29 mouse cellular contexts compared by ENCODE assay signal in genomic region chr11:102159781-102160180, GRCm38 (mm10). TPM values are rescaled to one million over a fixed set of nuclear protein-coding genes. Genes with fewer than 3 reads are reported as not detected.
DNase-seq lines count a peak whose midpoint lies in the region; TF ChIP-seq lines count a peak whose summit lies in the region.
"Had no signal": no experiment of that assay in that cellular context is flagged by ENCODE, and none has a peak within 500 bp of the region (broad histone marks: within the 10 kb centered on the region; RNA-seq: fewer than 3 reads in every experiment).

No protein-coding gene starts in this region.

- no peaks in the 10 kb centered on the region; the same call in 1 of the 2 replicates for H3K79me2 ChIP-seq in MEL (ENCODE audit: control insufficient read depth, insufficient read depth, low read length, poor library complexity)

- H3K27me3 ChIP-seq in MEL (ENCODE audit: control insufficient read depth in 1 of 2, insufficient read depth in 2 of 2, low read length in 2 of 2), result no peaks in the 10 kb centered on the region
- H3K27me3 ChIP-seq: heart, embryonic 15.5 days; hindbrain, embryonic 15.5 days; liver, embryonic 13.5 days had no signal

- peaks cover 0 to 4% of the 10 kb centered on the region in 2 experiments; a peak in 2 of 4 replicates for H3K4me1 ChIP-seq in MEL (ENCODE audit: control insufficient read depth in 1 of 2, insufficient read depth in 2 of 2, low read length in 2 of 2)

- TF ChIP-seq RAD21 in MEL (IDR thresholded peaks at IDR 0.05; ENCODE audit: low read depth, low read length), result no peak

- no peak overlapping the region for H3K9ac ChIP-seq in MEL (ENCODE audit: control insufficient read depth, low read depth, low read length, poor library complexity, severe bottlenecking)
- H3K9ac ChIP-seq: heart, embryonic 15.5 days; hindbrain, embryonic 15.5 days; liver, embryonic 13.5 days; lung, embryonic 14.5 days had no signal

- no peak for TF ChIP-seq CTCF in MEL (IDR thresholded peaks at IDR 0.05 in 2 of 3, conservative IDR thresholded peaks at IDR 0.05 in 1 of 3; ENCODE audit: control insufficient read depth in 1 of 3, insufficient read depth in 1 of 3, low read depth in 2 of 3, low read length in 3 of 3, poor library complexity in 1 of 3, severe bottlenecking in 1 of 3)

- H3K27ac ChIP-seq in MEL (ENCODE audit: control insufficient read depth, low read depth, low read length), result no peak overlapping the region
- H3K27ac ChIP-seq: heart, embryonic 15.5 days; hindbrain, embryonic 15.5 days; liver, embryonic 13.5 days had no signal

- TF ChIP-seq POLR2A in MEL (IDR thresholded peaks at IDR 0.05; ENCODE audit: control insufficient read depth in 1 of 2, insufficient read depth in 1 of 2, low read depth in 1 of 2, low read length in 2 of 2, poor library complexity in 1 of 2), result no peak

- peak; percentile 21 for DNase-seq in gastrocnemius, adult 18-20 months (ENCODE audit: low spot score)
- no peak for DNase-seq in gastrocnemius, postnatal 10 days
- no peak for DNase-seq in MEL (ENCODE audit: low read depth, low spot score)
- peak; percentile 79 for DNase-seq in cerebellum, adult 9-10 months
- peak; percentile 73 for DNase-seq in fat pad, adult 2 months (ENCODE audit: extremely low read depth, low read depth, low spot score)
- no peak for DNase-seq in retina, embryonic 14.5 days (ENCODE audit: low spot score)
- no peak for DNase-seq in layer of hippocampus, adult 8-10 months (ENCODE audit: low spot score in 2 of 2)
- DNase-seq in right cerebral cortex, postnatal 25 days, result no peak
- DNase-seq: adrenal gland, adult 8-10 months; B cell, adult 2 months; gastrocnemius, postnatal 14 days; kidney, adult 8-10 months; kidney, postnatal 14 days; liver, embryonic 13.5 days; lung, embryonic 14.5 days; lung, postnatal 4 days; midbrain, embryonic 14.5 days had no signal

- H3K36me3 ChIP-seq in MEL (ENCODE audit: control insufficient read depth in 1 of 2, insufficient read depth in 2 of 2, low read length in 2 of 2), result peaks cover 3 to 4% of the 10 kb centered on the region in 2 experiments

- no peaks in the 10 kb centered on the region for H3K9me3 ChIP-seq in MEL (replicated peaks; ENCODE audit: insufficient read depth, low read length)
- H3K9me3 ChIP-seq: heart, embryonic 15.5 days; hindbrain, embryonic 15.5 days; liver, embryonic 13.5 days had no signal

- no peak for TF ChIP-seq EP300 in MEL (IDR thresholded peaks at IDR 0.05; ENCODE audit: low read depth in 1 of 2, low read length in 2 of 2)

- H3K4me3 ChIP-seq in MEL (ENCODE audit: control insufficient read depth in 1 of 2, insufficient read depth in 1 of 2, low read depth in 2 of 2, low read length in 2 of 2), result no peak overlapping the region
- H3K4me3 ChIP-seq: heart, embryonic 15.5 days; hindbrain, embryonic 15.5 days; liver, embryonic 13.5 days had no signal

TF ChIP-seq in MEL, 35 proteins besides CTCF, POLR2A, EP300 and RAD21:
- TF ChIP-seq MAFK (IDR thresholded peaks at IDR 0.05; ENCODE audit: borderline replicate concordance, low read depth, low read length), result no peak
- TF ChIP-seq USF1 (IDR thresholded peaks at IDR 0.05; ENCODE audit: low read depth, low read length), result no peak
- peak; percentile 46 for TF ChIP-seq POLR2AphosphoS2 (IDR thresholded peaks at IDR 0.05; ENCODE audit: low read length)

RNA-seq across cellular contexts. Expression of gene Tmem101, which starts 3.6 kb away (rescaled TPM):
- total RNA-seq in gastrocnemius, adult 18-20 months (2021), result 1 to 10 TPM; 9.3 to 9.8 TPM
- 10 to 100 TPM; 13.7 to 15.9 TPM for total RNA-seq in gastrocnemius, postnatal 10 days (2021)
- 43.9 and 45.1 TPM in 2 replicates for total RNA-seq in MEL (2012; rRNA removed)
- 10 to 100 TPM in 1 of 2 experiments, not detected in 1; 30.1 TPM for polyA plus RNA-seq in MEL (2012; ENCODE audit: insufficient read depth in 1 of 2, insufficient read length in 2 of 2, low read depth in 1 of 2, low replicate concordance in 2 of 2, missing spikeins in 1 of 2)
- 10 to 100 TPM; 22.6 to 27.3 (median 25.1) TPM for total RNA-seq in layer of hippocampus, adult 8-10 months (2022)

RNA-seq across cellular contexts. Expression of gene Nags, which starts 14.5 kb away (rescaled TPM):
- total RNA-seq in gastrocnemius, adult 18-20 months (2021), result not detected
- total RNA-seq in gastrocnemius, postnatal 10 days (2021), result not detected
- total RNA-seq in MEL (2012; rRNA removed), result 5.4 and 6.6 TPM in 2 replicates
- 1 to 10 TPM in 1 of 2 experiments, not detected in 1; 9.7 TPM for polyA plus RNA-seq in MEL (2012; ENCODE audit: insufficient read depth in 1 of 2, insufficient read length in 2 of 2, low read depth in 1 of 2, low replicate concordance in 2 of 2, missing spikeins in 1 of 2)
- total RNA-seq in layer of hippocampus, adult 8-10 months (2022), result under 1 TPM in 1 of 4 experiments, not detected in 3; 0.29 TPM
- total RNA-seq: gastrocnemius, postnatal 14 days; left cerebral cortex, postnatal 25 days had no signal
- polyA plus RNA-seq: activated CD4-positive, CD25-positive, alpha-beta regulatory T cell, adult 4 months; heart, embryonic 15.5 days; hindbrain, embryonic 15.5 days; lung, embryonic 14.5 days; neural tube, embryonic 11.5 days had no signal

RNA-seq across cellular contexts. Expression of gene Lsm12, which starts 25.3 kb away (rescaled TPM):
- 100 to 1,000 TPM; 102 to 105 TPM for total RNA-seq in gastrocnemius, adult 18-20 months (2021)
- total RNA-seq in gastrocnemius, postnatal 10 days (2021), result 10 to 100 TPM; 83.1 to 84.4 TPM
- 74.2 and 75.0 TPM in 2 replicates for total RNA-seq in MEL (2012; rRNA removed)
- 100 to 1,000 TPM; 128 to 150 TPM for polyA plus RNA-seq in MEL (2012; ENCODE audit: insufficient read depth in 1 of 2, insufficient read length in 2 of 2, low read depth in 1 of 2, low replicate concordance in 2 of 2, missing spikeins in 1 of 2)
- total RNA-seq in layer of hippocampus, adult 8-10 months (2022), result 10 to 100 TPM; 53.5 to 61.6 (median 58.8) TPM

RNA-seq across cellular contexts. Expression of gene G6pc3, which starts 29.6 kb away (rescaled TPM):
- total RNA-seq in gastrocnemius, adult 18-20 months (2021), result 10 to 100 TPM; 60.4 to 61.1 TPM
- 10 to 100 TPM; 32.2 to 34.6 TPM for total RNA-seq in gastrocnemius, postnatal 10 days (2021)
- total RNA-seq in MEL (2012; rRNA removed), result 46.4 and 48.9 TPM in 2 replicates
- polyA plus RNA-seq in MEL (2012; ENCODE audit: insufficient read depth in 1 of 2, insufficient read length in 2 of 2, low read depth in 1 of 2, low replicate concordance in 2 of 2, missing spikeins in 1 of 2), result 100 to 1,000 TPM in 1 of 2 experiments, not detected in 1; 104 TPM
- total RNA-seq in layer of hippocampus, adult 8-10 months (2022), result 10 to 100 TPM; 66.0 to 74.2 (median 70.4) TPM

RNA-seq across cellular contexts. Expression of gene Pyy, which starts 52.1 kb away (rescaled TPM):
- not detected for total RNA-seq in gastrocnemius, adult 18-20 months (2021)
- total RNA-seq in gastrocnemius, postnatal 10 days (2021), result not detected
- not detected in 2 replicates for total RNA-seq in MEL (2012; rRNA removed)
- polyA plus RNA-seq in MEL (2012; ENCODE audit: insufficient read depth in 1 of 2, insufficient read length in 2 of 2, low read depth in 1 of 2, low replicate concordance in 2 of 2, missing spikeins in 1 of 2), result not detected
- not detected for total RNA-seq in layer of hippocampus, adult 8-10 months (2022)
- total RNA-seq: adrenal gland, adult 8-10 months; gastrocnemius, postnatal 14 days; heart, adult 8-10 months; hematopoietic stem cell, adult 5-6 weeks; left cerebral cortex, postnatal 25 days; megakaryocyte-erythroid progenitor cell, adult 5-6 weeks had no signal
- polyA plus RNA-seq: activated CD4-positive, CD25-positive, alpha-beta regulatory T cell, adult 4 months; forebrain, embryonic 14.5 days; frontal cortex, adult 2 months; heart, embryonic 15.5 days; limb, embryonic 14.5 days; liver, embryonic 13.5 days; lung, embryonic 14.5 days; midbrain, embryonic 14.5 days; neural tube, embryonic 11.5 days; urinary bladder, adult 2 months had no signal

Comparison
In these comparisons a context has a peak if more than half of its experiments do, and no peak if none do; other contexts are left out.
1. DNase-seq: peak in gastrocnemius, adult 18-20 months (single experiment), cerebellum, adult 9-10 months (single experiment) and fat pad, adult 2 months (single experiment); none in gastrocnemius, postnatal 10 days (single experiment), MEL (single experiment), retina, embryonic 14.5 days (single experiment), layer of hippocampus, adult 8-10 months (0 of 2) and right cerebral cortex, postnatal 25 days (single experiment).